Mouse (Mus musculus): Measurements from ENCODE around the gene Nr0b2. TPM values are rescaled to one million over a fixed set of nuclear protein-coding genes. Genes with fewer than 3 reads are reported as not detected.

Gene Nr0b2
- polyA plus RNA-seq, 1 experiment: not detected

GRCm38 (mm10) chr4:133521502-133521901, 31.7 kb upstream of the Nr0b2 start:
- TF ChIP-seq POLR2A (IDR thresholded peaks at IDR 0.05; ENCODE audit: low read depth, low read length) (no peak), CTCF (IDR thresholded peaks at IDR 0.05; ENCODE audit: borderline replicate concordance, insufficient read depth, low read length) (no peak)
- H3K4me3 ChIP-seq (ENCODE audit: insufficient read depth, low read length): no peak overlapping the region
- H3K27ac ChIP-seq (ENCODE audit: insufficient read depth, low read length): no peak overlapping the region
- H3K4me1 ChIP-seq (ENCODE audit: control insufficient read depth, insufficient read depth, low read length): no peaks in the 10 kb centered on the region

GRCm38 (mm10) chr4:133527788-133528187, 25.4 kb upstream of the Nr0b2 start:
- Histone ChIP-seq H3K4me1 (ENCODE audit: control insufficient read depth, insufficient read depth, low read length) (no peaks in the 10 kb centered on the region), H3K27ac (ENCODE audit: insufficient read depth, low read length) (no peak overlapping the region), H3K4me3 (ENCODE audit: insufficient read depth, low read length) (no peak overlapping the region)
- TF ChIP-seq POLR2A (IDR thresholded peaks at IDR 0.05; ENCODE audit: low read depth, low read length): no peak
- TF ChIP-seq CTCF (IDR thresholded peaks at IDR 0.05; ENCODE audit: borderline replicate concordance, insufficient read depth, low read length): no peak

GRCm38 (mm10) chr4:133532777-133533176, 20.4 kb upstream of the Nr0b2 start:
- TF ChIP-seq CTCF (IDR thresholded peaks at IDR 0.05; ENCODE audit: borderline replicate concordance, insufficient read depth, low read length) (no peak), POLR2A (IDR thresholded peaks at IDR 0.05; ENCODE audit: low read depth, low read length) (no peak)
- Histone ChIP-seq H3K27ac (ENCODE audit: insufficient read depth, low read length) (no peak overlapping the region), H3K4me3 (ENCODE audit: insufficient read depth, low read length) (no peak overlapping the region), H3K4me1 (ENCODE audit: control insufficient read depth, insufficient read depth, low read length) (no peaks in the 10 kb centered on the region)

- TF ChIP-seq CTCF (IDR thresholded peaks at IDR 0.05; ENCODE audit: borderline replicate concordance, insufficient read depth, low read length) (no peak), POLR2A (IDR thresholded peaks at IDR 0.05; ENCODE audit: low read depth, low read length) (no peak)
- no peak overlapping the region for H3K4me3 ChIP-seq (ENCODE audit: insufficient read depth, low read length)
- H3K27ac ChIP-seq (ENCODE audit: insufficient read depth, low read length): no peak overlapping the region
- no peaks in the 10 kb centered on the region for H3K4me1 ChIP-seq (ENCODE audit: control insufficient read depth, insufficient read depth, low read length)
Measured at GRCm38 (mm10) chr4:133536081-133536480, 17.1 kb upstream of the Nr0b2 start.

- Histone ChIP-seq H3K27ac (ENCODE audit: insufficient read depth, low read length) (no peak overlapping the region), H3K4me1 (ENCODE audit: control insufficient read depth, insufficient read depth, low read length) (no peaks in the 10 kb centered on the region), H3K4me3 (ENCODE audit: insufficient read depth, low read length) (no peak overlapping the region)
- no peak for TF ChIP-seq POLR2A (IDR thresholded peaks at IDR 0.05; ENCODE audit: low read depth, low read length)
- no peak for TF ChIP-seq CTCF (IDR thresholded peaks at IDR 0.05; ENCODE audit: borderline replicate concordance, insufficient read depth, low read length)
Measured at GRCm38 (mm10) chr4:133536652-133537051, 16.5 kb upstream of the Nr0b2 start.

GRCm38 (mm10) chr4:133545272-133546231, 7.6 kb upstream of the Nr0b2 start, which contains the start of gene Nudc:
TSS of gene Nudc (minus strand) at chr4:133545996.
- no peaks in the 10 kb centered on the region for H3K4me1 ChIP-seq (ENCODE audit: control insufficient read depth, insufficient read depth, low read length)
- H3K4me3 ChIP-seq (ENCODE audit: insufficient read depth, low read length): peak within 1 kb of the TSS; percentile 100
- H3K27ac ChIP-seq (ENCODE audit: insufficient read depth, low read length): no peak within 1 kb of the TSS
- TF ChIP-seq CTCF (IDR thresholded peaks at IDR 0.05; ENCODE audit: borderline replicate concordance, insufficient read depth, low read length) (no peak), POLR2A (IDR thresholded peaks at IDR 0.05; ENCODE audit: low read depth, low read length) (peak; percentile 77)

GRCm38 (mm10) chr4:133552029-133552428, 1.1 kb upstream of the Nr0b2 start:
- H3K27ac ChIP-seq (ENCODE audit: insufficient read depth, low read length): no peak overlapping the region
- H3K4me3 ChIP-seq (ENCODE audit: insufficient read depth, low read length): no peak overlapping the region
- TF ChIP-seq POLR2A (IDR thresholded peaks at IDR 0.05; ENCODE audit: low read depth, low read length) (no peak), CTCF (IDR thresholded peaks at IDR 0.05; ENCODE audit: borderline replicate concordance, insufficient read depth, low read length) (no peak)
- no peaks in the 10 kb centered on the region for H3K4me1 ChIP-seq (ENCODE audit: control insufficient read depth, insufficient read depth, low read length)

- Histone ChIP-seq H3K4me3 (ENCODE audit: insufficient read depth, low read length) (no peak overlapping the region), H3K4me1 (ENCODE audit: control insufficient read depth, insufficient read depth, low read length) (no peaks in the 10 kb centered on the region), H3K27ac (ENCODE audit: insufficient read depth, low read length) (no peak overlapping the region)
- TF ChIP-seq POLR2A (IDR thresholded peaks at IDR 0.05; ENCODE audit: low read depth, low read length) (no peak), CTCF (IDR thresholded peaks at IDR 0.05; ENCODE audit: borderline replicate concordance, insufficient read depth, low read length) (no peak)
Measured at GRCm38 (mm10) chr4:133553448-133554330, 513 bp downstream of the Nr0b2 start.

GRCm38 (mm10) chr4:133557041-133557717, 4.0 kb downstream of the Nr0b2 start:
- no peak overlapping the region for H3K4me3 ChIP-seq (ENCODE audit: insufficient read depth, low read length)
- no peak overlapping the region for H3K27ac ChIP-seq (ENCODE audit: insufficient read depth, low read length)
- H3K4me1 ChIP-seq (ENCODE audit: control insufficient read depth, insufficient read depth, low read length): no peaks in the 10 kb centered on the region
- no peak for TF ChIP-seq POLR2A (IDR thresholded peaks at IDR 0.05; ENCODE audit: low read depth, low read length)
- TF ChIP-seq CTCF (IDR thresholded peaks at IDR 0.05; ENCODE audit: borderline replicate concordance, insufficient read depth, low read length): no peak
